In the genomic region with DNA sequence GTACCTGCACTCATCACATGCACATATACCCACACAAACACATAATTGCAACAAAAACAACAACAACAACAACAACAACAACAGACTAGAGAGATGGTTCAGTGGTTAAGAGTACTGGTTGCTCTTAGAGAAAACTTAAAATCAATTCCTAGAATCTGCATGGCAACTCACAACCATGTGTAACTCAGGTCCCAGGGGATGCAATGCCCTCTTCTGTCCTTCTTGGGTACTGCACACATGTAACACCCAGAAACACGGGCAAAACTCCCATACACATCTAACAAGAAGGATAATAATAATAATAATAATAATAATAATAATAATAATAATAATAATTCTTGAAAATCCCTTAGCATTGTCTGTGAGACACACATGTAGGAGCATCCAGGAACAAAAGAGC, we compare ENCODE assay signal across 10 mouse cellular contexts. TPM values are rescaled to one million over a fixed set of nuclear protein-coding genes. Genes with fewer than 3 reads are reported as not detected.
A peak's percentile ranks its signal among the peaks of the same experiment; 100 is the strongest.
DNase-seq lines count a peak whose midpoint lies in the region; ATAC-seq and TF ChIP-seq lines count a peak whose summit lies in the region.
"Had no signal": no experiment of that assay in that cellular context is flagged by ENCODE, and none has a peak within 500 bp of the region (broad histone marks: within the 10 kb centered on the region; RNA-seq: fewer than 3 reads in every experiment).

No protein-coding gene starts in this region.

- H3K9me3 ChIP-seq in heart, embryonic 10.5 days, result no peaks in the 10 kb centered on the region
- H3K9me3 ChIP-seq in intestine, postnatal 0 days (ENCODE audit: control insufficient read depth), result no peaks in the 10 kb centered on the region
- H3K9me3 ChIP-seq: heart, embryonic 15.5 days; stomach, embryonic 15.5 days had no signal

- ATAC-seq in erythroid progenitor cell, adult 5-6 weeks (replicated peaks; ENCODE audit: low FRiP score, poor library complexity, severe bottlenecking), result peak; percentile 77
- ATAC-seq in intestine, postnatal 0 days, result no peak

- peak; percentile 93 for DNase-seq in heart, adult 11 months
- DNase-seq in heart, embryonic 10.5 days (ENCODE audit: low spot score), result no peak
- peak; percentile 74 for DNase-seq in 416B (ENCODE audit: low read depth)
- peak; percentile 49 to 72 for DNase-seq in adrenal gland, postnatal 36 days
- DNase-seq in lung, postnatal 14 days, result peak; percentile 81
- peak; percentile 70 to 85 for DNase-seq in spleen, postnatal 4 days (ENCODE audit: low spot score in 2 of 2)

- 18% methylated on average over 1 of the region's 1 CpGs for WGBS in heart, embryonic 10.5 days
- 12% methylated on average over 1 of the region's 1 CpGs for WGBS in intestine, postnatal 0 days

- no peak overlapping the region for H3K4me2 ChIP-seq in intestine, postnatal 0 days (replicated peaks; ENCODE audit: low read depth)
- H3K4me2 ChIP-seq: heart, embryonic 15.5 days; stomach, embryonic 15.5 days had no signal

- no peaks in the 10 kb centered on the region for H3K4me1 ChIP-seq in heart, embryonic 10.5 days
- H3K4me1 ChIP-seq in intestine, postnatal 0 days (replicated peaks; ENCODE audit: control insufficient read depth, insufficient read depth, low read length), result no peaks in the 10 kb centered on the region
- H3K4me1 ChIP-seq: heart, embryonic 15.5 days; stomach, embryonic 15.5 days had no signal

- no peak overlapping the region for H3K9ac ChIP-seq in intestine, postnatal 0 days (ENCODE audit: low read depth, low read length)
- H3K9ac ChIP-seq: heart, embryonic 15.5 days; stomach, embryonic 15.5 days had no signal

- H3K4me3 ChIP-seq in heart, embryonic 10.5 days, result no peak overlapping the region
- H3K4me3 ChIP-seq in intestine, postnatal 0 days (ENCODE audit: low read depth, low read length), result no peak overlapping the region
- H3K4me3 ChIP-seq: heart, embryonic 15.5 days; stomach, embryonic 15.5 days had no signal

- H3K36me3 ChIP-seq in heart, embryonic 10.5 days, result no peaks in the 10 kb centered on the region
- no peaks in the 10 kb centered on the region for H3K36me3 ChIP-seq in intestine, postnatal 0 days (ENCODE audit: control insufficient read depth, insufficient read depth)
- H3K36me3 ChIP-seq: heart, embryonic 15.5 days; stomach, embryonic 15.5 days had no signal

- H3K27ac ChIP-seq in heart, embryonic 10.5 days, result no peak overlapping the region
- H3K27ac ChIP-seq in intestine, postnatal 0 days (ENCODE audit: low read depth, low read length), result no peak overlapping the region
- H3K27ac ChIP-seq: heart, embryonic 15.5 days; stomach, embryonic 15.5 days had no signal

- H3K27me3 ChIP-seq in heart, embryonic 10.5 days (ENCODE audit: insufficient read depth, poor library complexity, severe bottlenecking), result no peaks in the 10 kb centered on the region
- no peaks in the 10 kb centered on the region; the same call in 1 of the 2 replicates for H3K27me3 ChIP-seq in intestine, postnatal 0 days (replicated peaks; ENCODE audit: control insufficient read depth, insufficient read depth, low read length)
- H3K27me3 ChIP-seq: heart, embryonic 15.5 days; stomach, embryonic 15.5 days had no signal

- peak; percentile 81 for TF ChIP-seq CTCF in intestine, postnatal 0 days (IDR thresholded peaks at IDR 0.05; ENCODE audit: low read depth)

RNA-seq across cellular contexts. Expression of a gene that starts 5.7 kb away (rescaled TPM):
- polyA plus RNA-seq in heart, embryonic 10.5 days (2016; fragmentation: Nextera tagmentation; extraction: Ambion mirVana), result 56.5 and 59.1 TPM in 2 replicates
- total RNA-seq in adrenal gland, postnatal 36 days (2021), result 10 to 100 TPM; 44.5 to 47.5 TPM
- 26.0 and 58.4 TPM in 2 replicates for total RNA-seq in erythroid progenitor cell, adult 5-6 weeks (2015; ENCODE audit: low replicate concordance)
- total RNA-seq in erythroid progenitor cell, adult 5-6 weeks (2017; ENCODE audit: low replicate concordance), result 25.1 and 27.7 TPM in 2 replicates
- 30.9 and 33.7 TPM in 2 replicates for polyA plus RNA-seq in intestine, postnatal 0 days (2015; fragmentation: Nextera tagmentation; extraction: Ambion mirVana)

RNA-seq across cellular contexts. Expression of a gene that starts 23.6 kb away (rescaled TPM):
- polyA plus RNA-seq in heart, embryonic 10.5 days (2016; fragmentation: Nextera tagmentation; extraction: Ambion mirVana), result 1.7 and 7.0 TPM in 2 replicates
- total RNA-seq in adrenal gland, postnatal 36 days (2021), result under 1 TPM; 0.30 to 0.76 TPM
- not detected in 2 replicates for total RNA-seq in erythroid progenitor cell, adult 5-6 weeks (2015; ENCODE audit: low replicate concordance)
- not detected in 2 replicates for total RNA-seq in erythroid progenitor cell, adult 5-6 weeks (2017; ENCODE audit: low replicate concordance)
- polyA plus RNA-seq in intestine, postnatal 0 days (2015; fragmentation: Nextera tagmentation; extraction: Ambion mirVana), result 2,265 and 2,375 TPM in 2 replicates

RNA-seq across cellular contexts. Expression of a gene that starts 53.6 kb away (rescaled TPM):
- 29.8 and 31.3 TPM in 2 replicates for polyA plus RNA-seq in heart, embryonic 10.5 days (2016; fragmentation: Nextera tagmentation; extraction: Ambion mirVana)
- total RNA-seq in adrenal gland, postnatal 36 days (2021), result 10 to 100 TPM; 25.2 to 38.5 TPM
- total RNA-seq in erythroid progenitor cell, adult 5-6 weeks (2015; ENCODE audit: low replicate concordance), result 33.5 and 46.5 TPM in 2 replicates
- 28.2 and 32.9 TPM in 2 replicates for total RNA-seq in erythroid progenitor cell, adult 5-6 weeks (2017; ENCODE audit: low replicate concordance)
- polyA plus RNA-seq in intestine, postnatal 0 days (2015; fragmentation: Nextera tagmentation; extraction: Ambion mirVana), result 28.1 and 34.3 TPM in 2 replicates
